Mouse (Mus musculus): ENCODE measurements around the gene Msantd3. TPM values are rescaled to one million over a fixed set of nuclear protein-coding genes. Genes with fewer than 3 reads are reported as not detected.

The Msantd3 gene
- total and polyA plus RNA-seq, 3 experiments = not detected

DNA sequence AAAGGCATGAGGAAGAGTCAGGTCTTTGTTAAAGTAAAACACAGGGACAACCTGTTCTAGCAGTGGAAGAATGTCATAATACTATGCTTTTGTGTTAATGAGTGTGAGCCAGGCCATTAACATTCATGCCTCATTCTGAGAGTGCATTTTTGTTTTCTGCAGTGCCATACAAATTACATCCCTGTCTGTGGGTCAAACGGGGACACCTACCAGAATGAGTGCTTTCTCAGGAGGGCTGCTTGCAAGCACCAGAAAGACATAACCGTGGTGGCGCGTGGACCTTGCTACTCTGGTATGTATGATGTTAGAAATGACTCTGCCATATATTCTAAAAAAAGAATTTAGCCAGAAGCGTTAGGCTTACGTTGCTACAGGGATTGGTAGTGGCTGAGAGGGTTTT is 70.5 kb downstream of the Msantd3 start:
- H3K9me3 ChIP-seq (replicated peaks; ENCODE audit: low read length) = no peaks in the 10 kb centered on the region
- no peak for DNase-seq (ENCODE audit: extremely low read depth)
- TF ChIP-seq JUN (IDR thresholded peaks at IDR 0.05; ENCODE audit: insufficient read depth, low read depth, low read length) (no peak), JUND (conservative IDR thresholded peaks at IDR 0.05; ENCODE audit: low read depth, low read length) (no peak), RAD21 (IDR thresholded peaks at IDR 0.05; ENCODE audit: low read depth, low read length) (no peak), MEF2A (IDR thresholded peaks at IDR 0.05; ENCODE audit: borderline replicate concordance, low read depth, low read length) (no peak), KAT2A (IDR thresholded peaks at IDR 0.05; ENCODE audit: insufficient replicate concordance, low read length) (no peak), IRF4 (IDR thresholded peaks at IDR 0.05; ENCODE audit: low read depth, low read length) (no peak), HCFC1 (IDR thresholded peaks at IDR 0.05; ENCODE audit: low read depth, low read length) (no peak), MAFK (IDR thresholded peaks at IDR 0.05; ENCODE audit: insufficient replicate concordance, low read length) (no peak), EP300 (IDR thresholded peaks at IDR 0.05; ENCODE audit: low read length) (no peak), MAX (IDR thresholded peaks at IDR 0.05; ENCODE audit: low read length) (no peak), BHLHE40 (IDR thresholded peaks at IDR 0.05; ENCODE audit: low read depth, low read length) (no peak), RCOR1 (conservative IDR thresholded peaks at IDR 0.05; ENCODE audit: low read depth, low read length) (no peak), TBP (conservative IDR thresholded peaks at IDR 0.05; ENCODE audit: low read depth, low read length) (no peak), ZKSCAN1 (IDR thresholded peaks at IDR 0.05; ENCODE audit: borderline replicate concordance, low read depth, low read length) (no peak), MXI1 (IDR thresholded peaks at IDR 0.05; ENCODE audit: low read depth, low read length) (no peak), CHD2 (IDR thresholded peaks at IDR 0.05; ENCODE audit: low read length) (no peak), PAX5 (IDR thresholded peaks at IDR 0.05; ENCODE audit: low read length) (no peak), USF2 (conservative IDR thresholded peaks at IDR 0.05; ENCODE audit: low read depth, low read length) (no peak), MYC (IDR thresholded peaks at IDR 0.05; ENCODE audit: low read depth, low read length) (no peak), ELF1 (IDR thresholded peaks at IDR 0.05; ENCODE audit: low read depth, low read length) (no peak)
- no peaks in the 10 kb centered on the region for H3K4me1 ChIP-seq (ENCODE audit: control insufficient read depth in 1 of 2, insufficient read depth in 2 of 2)
- in situ Hi-C loops (cut with MboI; ENCODE audit: low pct_ligation_motif_present, low pct_unique_long_range_greater_than_20kb, low sequenced_read_pairs) = no loop called here
- dilution Hi-C loops (cut with MboI; ENCODE audit: extremely low pct_ligation_motif_present, extremely low pct_unique_long_range_greater_than_20kb, low sequenced_read_pairs) = no loop called here
- no peak overlapping the region for H3K27ac ChIP-seq (ENCODE audit: insufficient read depth, low read depth)
- H3K36me3 ChIP-seq (replicated peaks in 1 of 2; ENCODE audit: control insufficient read depth in 1 of 2, insufficient read depth in 1 of 2, low read length in 1 of 2) = peaks cover 0 to 29% of the 10 kb centered on the region in 2 experiments
- no peaks in the 10 kb centered on the region for H3K27me3 ChIP-seq (replicated peaks)
- H3K9ac ChIP-seq (ENCODE audit: insufficient read depth, low read depth) = no peak overlapping the region
- H3K4me3 ChIP-seq (replicated peaks in 1 of 3; ENCODE audit: low read depth in 2 of 3, low read length in 2 of 3, poor library complexity in 1 of 3) = no peak overlapping the region
- H3K79me2 ChIP-seq (replicated peaks; ENCODE audit: control insufficient read depth, extremely low read depth, insufficient read depth, poor library complexity, severe bottlenecking) = no peaks in the 10 kb centered on the region
- H3K4me2 ChIP-seq (ENCODE audit: insufficient read depth, low read depth, poor library complexity, severe bottlenecking) = no peak overlapping the region

Other genes starting within 250 kb of the Msantd3 start
- 34.2 and 40.0 TPM in 2 replicates for gene Tex10, start 66.5 kb upstream of the Msantd3 start, total RNA-seq (2012; rRNA removed)
- gene Tex10, start 66.5 kb upstream of the Msantd3 start, total RNA-seq (2014; rRNA removed) = 61.9 and 64.6 TPM in 2 replicates
- 43.2 and 46.3 TPM in 2 replicates for gene Tex10, start 66.5 kb upstream of the Msantd3 start, polyA plus RNA-seq (2012; ENCODE audit: insufficient read length, low read depth)
- gene Tmeff1, start 45.2 kb downstream of the Msantd3 start, total RNA-seq (2012; rRNA removed) = 29.6 and 29.9 TPM in 2 replicates
- 32.4 and 37.3 TPM in 2 replicates for gene Tmeff1, start 45.2 kb downstream of the Msantd3 start, total RNA-seq (2014; rRNA removed)
- 23.3 and 25.5 TPM in 2 replicates for gene Tmeff1, start 45.2 kb downstream of the Msantd3 start, polyA plus RNA-seq (2012; ENCODE audit: insufficient read length, low read depth)
- 0.13 and 0.21 TPM in 2 replicates for gene Cavin4, start 123.6 kb downstream of the Msantd3 start, total RNA-seq (2012; rRNA removed)
- 0.18 and 0.24 TPM in 2 replicates for gene Cavin4, start 123.6 kb downstream of the Msantd3 start, total RNA-seq (2014; rRNA removed)
- 0.26 and 0.55 TPM in 2 replicates for gene Cavin4, start 123.6 kb downstream of the Msantd3 start, polyA plus RNA-seq (2012; ENCODE audit: insufficient read length, low read depth)

All from CH12.LX (cell line).